Mouse (Mus musculus): ENCODE results near the gene Zbtb49. TPM values are rescaled to one million over a fixed set of nuclear protein-coding genes. Genes with fewer than 3 reads are reported as not detected.

The Zbtb49 gene
- polyA plus RNA-seq, 1 experiment from 2014 or later: 13.0 TPM

- no peak for DNase-seq (ENCODE audit: low spot score)
Measured at GRCm38 (mm10) chr5:38195941-38196340, 24.3 kb downstream of the Zbtb49 start.

- no peak for DNase-seq (ENCODE audit: low spot score)
Measured at GRCm38 (mm10) chr5:38194946-38195345, 25.3 kb downstream of the Zbtb49 start.

GRCm38 (mm10) chr5:38190907-38191306 lies 29.4 kb downstream of the Zbtb49 start:
- DNase-seq (ENCODE audit: low spot score): no peak

- no peak for DNase-seq (ENCODE audit: low spot score)
Measured at GRCm38 (mm10) chr5:38187006-38187405, 33.3 kb downstream of the Zbtb49 start.

- no peak for DNase-seq (ENCODE audit: low spot score)
Measured at GRCm38 (mm10) chr5:38184688-38185285, 35.5 kb downstream of the Zbtb49 start.

GRCm38 (mm10) chr5:38174256-38174912 lies 45.9 kb downstream of the Zbtb49 start:
- no peak for DNase-seq (ENCODE audit: low spot score)

GRCm38 (mm10) chr5:38173766-38174165 lies 46.5 kb downstream of the Zbtb49 start:
- no peak for DNase-seq (ENCODE audit: low spot score)

- DNase-seq (ENCODE audit: low spot score): no peak
Measured at GRCm38 (mm10) chr5:38168497-38168896, 51.8 kb downstream of the Zbtb49 start.

- DNase-seq (ENCODE audit: low spot score): no peak
Measured at GRCm38 (mm10) chr5:38159634-38160413, 60.4 kb downstream of the Zbtb49 start, which contains the start of gene Nsg1. Gene Nsg1, minus strand, starts transcription at chr5:38159907.

GRCm38 (mm10) chr5:38158947-38159633 lies 61.2 kb downstream of the Zbtb49 start:
- peak; percentile 31 for DNase-seq (ENCODE audit: low spot score)

- no peak for DNase-seq (ENCODE audit: low spot score)
Measured at GRCm38 (mm10) chr5:38158501-38158946, 61.7 kb downstream of the Zbtb49 start.

- DNase-seq (ENCODE audit: low spot score): no peak
Measured at GRCm38 (mm10) chr5:38157481-38158020, 62.7 kb downstream of the Zbtb49 start.

GRCm38 (mm10) chr5:38153636-38154035 lies 66.6 kb downstream of the Zbtb49 start:
- DNase-seq (ENCODE audit: low spot score): no peak

- DNase-seq (ENCODE audit: low spot score): no peak
Measured at GRCm38 (mm10) chr5:38152201-38153108, 67.8 kb downstream of the Zbtb49 start.

- no peak for DNase-seq (ENCODE audit: low spot score)
Measured at GRCm38 (mm10) chr5:38151264-38151663, 69.0 kb downstream of the Zbtb49 start.

GRCm38 (mm10) chr5:38146524-38146923 lies 73.7 kb downstream of the Zbtb49 start:
- no peak for DNase-seq (ENCODE audit: low spot score)

GRCm38 (mm10) chr5:38140893-38141292 lies 79.4 kb downstream of the Zbtb49 start:
- no peak for DNase-seq (ENCODE audit: low spot score)

All from thymus, postnatal 0 days (tissue).